Mouse (Mus musculus) cerebellum, adult 2 months (tissue): ENCODE measurements around the gene Cdh15.

Source experiments
- CTCF ChIP-seq: fragments of 200-500 bp; IDR thresholded peaks from 2 replicates; pipeline ENCODE4 v1.5.1; 2011; ENCODE audit warnings: low read depth, mild to moderate bottlenecking, control low read depth, low read length, moderate library complexity, borderline replicate concordance; ENCODE audit not compliant: insufficient read depth
- POLR2A ChIP-seq: fragments of 200-500 bp; IDR thresholded peaks from 2 replicates; pipeline ENCODE4 v1.6.1; 2011; ENCODE audit warnings: low read length, control low read depth, borderline replicate concordance; ENCODE audit not compliant: insufficient read depth

DNA sequence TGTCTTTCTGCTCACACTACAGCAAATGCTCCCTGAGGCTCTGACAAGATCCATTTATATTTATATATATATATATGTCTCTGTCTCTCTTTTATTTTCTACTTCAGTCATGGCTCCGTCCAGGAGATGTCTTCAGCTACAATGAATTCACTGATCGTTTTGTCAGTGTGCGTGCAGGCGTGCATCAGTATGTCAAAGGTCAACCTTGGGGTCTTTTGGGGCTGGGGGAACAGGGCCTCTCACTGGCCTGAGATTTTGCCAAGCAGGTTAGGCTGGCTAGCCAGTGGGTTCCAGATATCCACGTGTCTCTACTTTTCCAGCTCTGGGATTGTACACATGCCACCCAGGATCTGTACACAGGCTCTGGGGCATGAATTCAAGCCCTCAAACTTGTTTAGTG lies 55.2 kb downstream of the Cdh15 start:
- no peak for TF ChIP-seq CTCF
- TF ChIP-seq POLR2A = no peak
